Comparison of ENCODE assay signal across 8 mouse cellular contexts in the genomic region with DNA sequence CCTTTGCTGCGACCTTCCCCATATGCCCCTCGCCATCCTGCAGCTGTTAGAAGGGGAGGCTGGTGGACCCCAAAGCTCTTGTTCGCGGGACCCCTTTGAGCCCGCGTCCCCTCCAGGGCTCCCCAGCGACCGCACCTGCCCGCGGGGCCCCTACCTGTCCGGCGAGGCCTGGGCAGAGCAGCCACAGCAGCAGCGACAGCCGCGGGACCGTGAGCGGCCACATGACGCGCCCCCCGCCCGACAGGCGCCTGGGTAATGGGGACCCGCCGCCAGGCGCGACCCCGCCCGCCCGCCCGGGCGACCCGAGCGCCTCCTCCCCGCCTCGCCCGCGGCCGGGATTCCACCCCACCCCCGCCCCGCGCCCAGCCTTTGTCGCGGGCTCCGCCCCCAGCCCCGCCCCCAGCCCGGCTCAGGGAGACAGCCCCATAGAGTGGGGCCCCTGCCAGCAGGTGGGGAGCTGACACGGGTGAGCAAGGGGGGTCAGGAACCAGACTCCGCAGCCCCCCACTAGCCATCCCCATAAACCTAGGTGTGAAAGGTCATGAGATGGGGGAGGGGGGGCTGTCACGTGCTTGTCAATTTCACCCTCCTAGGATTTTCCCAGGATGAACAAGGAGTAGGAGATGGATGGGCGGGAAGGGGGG. TPM values are rescaled to one million over a fixed set of nuclear protein-coding genes. Genes with fewer than 3 reads are reported as not detected.
DNase-seq lines count a peak whose midpoint lies in the region; ATAC-seq lines count a peak whose summit lies in the region.

Olfm2 (minus strand) TSS at position 333 of the 644 bp plus-strand sequence.

- peaks cover 54% of the 10 kb centered on the region for H3K27me3 ChIP-seq in heart, embryonic 16.5 days (ENCODE audit: control insufficient read depth, insufficient read depth, low read length)
- H3K27me3 ChIP-seq in forebrain, embryonic 13.5 days = peaks cover 31% of the 10 kb centered on the region
- no peaks in the 10 kb centered on the region for H3K27me3 ChIP-seq in neural tube, embryonic 14.5 days (ENCODE audit: control insufficient read depth, insufficient read depth, low read length)

- H3K4me2 ChIP-seq in heart, embryonic 16.5 days (ENCODE audit: low read depth, low read length) = peak within 1 kb of the TSS; percentile 71
- H3K4me2 ChIP-seq in forebrain, embryonic 13.5 days = peak within 1 kb of the TSS; percentile 78
- peak within 1 kb of the TSS; percentile 63 for H3K4me2 ChIP-seq in neural tube, embryonic 14.5 days (ENCODE audit: low read depth, low read length)

- peak within 1 kb of the TSS; percentile 46 for H3K4me3 ChIP-seq in heart, embryonic 16.5 days (ENCODE audit: low read length)
- peak within 1 kb of the TSS; percentile 61 for H3K4me3 ChIP-seq in forebrain, embryonic 13.5 days
- H3K4me3 ChIP-seq in neural tube, embryonic 14.5 days (ENCODE audit: low read depth, low read length) = peak within 1 kb of the TSS; percentile 67

- no peak within 1 kb of the TSS for H3K27ac ChIP-seq in heart, embryonic 16.5 days (ENCODE audit: low read length)
- no peak within 1 kb of the TSS for H3K27ac ChIP-seq in forebrain, embryonic 13.5 days
- H3K27ac ChIP-seq in neural tube, embryonic 14.5 days (ENCODE audit: low read depth, low read length) = peak within 1 kb of the TSS; percentile 44

- H3K9ac ChIP-seq in heart, embryonic 16.5 days (ENCODE audit: low read length) = peak within 1 kb of the TSS; percentile 25; the same call in 1 of the 2 replicates
- H3K9ac ChIP-seq in forebrain, embryonic 13.5 days = peak within 1 kb of the TSS; percentile 75
- peak within 1 kb of the TSS; percentile 82 for H3K9ac ChIP-seq in neural tube, embryonic 14.5 days (replicated peaks; ENCODE audit: low read depth, low read length)

- peaks cover 5% of the 10 kb centered on the region for H3K4me1 ChIP-seq in heart, embryonic 16.5 days (ENCODE audit: control insufficient read depth, insufficient read depth, low read length)
- H3K4me1 ChIP-seq in forebrain, embryonic 13.5 days = peaks cover 37% of the 10 kb centered on the region
- H3K4me1 ChIP-seq in neural tube, embryonic 14.5 days (ENCODE audit: control insufficient read depth, insufficient read depth, low read length) = peaks cover 6% of the 10 kb centered on the region; the same call in 1 of the 2 replicates

- ATAC-seq in heart, embryonic 16.5 days (replicated peaks; ENCODE audit: extremely low read depth, insufficient read depth, low FRiP score) = 0 out of 2 replicates have a peak, but pooled peaks have one; percentile 39
- ATAC-seq in forebrain, embryonic 13.5 days = peak; percentile 65
- peak; percentile 66 for ATAC-seq in neural tube, embryonic 14.5 days (ENCODE audit: low read depth)

- intact Hi-C loops in left cerebral cortex, postnatal 4 days (cut with DNase I) = no loop called here

- no peak for DNase-seq in heart, adult 18-20 months
- DNase-seq in MN1 (ENCODE audit: low spot score) = peak; percentile 20
- DNase-seq in left cerebral cortex, postnatal 4 days = peak; percentile 38
- no peak for DNase-seq in urinary bladder, postnatal 4 days (ENCODE audit: low spot score in 2 of 2)
- DNase-seq in adrenal gland, postnatal 36 days = no peak

- WGBS in heart, embryonic 16.5 days = under 1% methylated on average over 35 of the region's 50 CpGs
- under 1% methylated on average over 41 of the region's 50 CpGs for WGBS in forebrain, embryonic 13.5 days
- 0% methylated on average over 34 of the region's 50 CpGs for WGBS in neural tube, embryonic 14.5 days

- no peaks in the 10 kb centered on the region for H3K36me3 ChIP-seq in heart, embryonic 16.5 days (ENCODE audit: control insufficient read depth, insufficient read depth)
- no peaks in the 10 kb centered on the region for H3K36me3 ChIP-seq in forebrain, embryonic 13.5 days (ENCODE audit: poor library complexity, severe bottlenecking)
- no peaks in the 10 kb centered on the region for H3K36me3 ChIP-seq in neural tube, embryonic 14.5 days (ENCODE audit: control insufficient read depth, insufficient read depth, low read length)

- H3K9me3 ChIP-seq in heart, embryonic 16.5 days (replicated peaks; ENCODE audit: control insufficient read depth, low read length) = 0 out of 2 replicates have a peak, but pooled peaks cover 3% of the 10 kb centered on the region
- no peaks in the 10 kb centered on the region for H3K9me3 ChIP-seq in forebrain, embryonic 13.5 days (replicated peaks)
- no peaks in the 10 kb centered on the region for H3K9me3 ChIP-seq in neural tube, embryonic 14.5 days (ENCODE audit: control insufficient read depth, low read length)

RNA-seq across cellular contexts. Expression of gene Olfm2, which starts in this region (rescaled TPM):
- 1.4 and 1.7 TPM in 2 replicates for polyA plus RNA-seq in heart, embryonic 16.5 days (2015; fragmentation: Nextera tagmentation; extraction: Ambion mirVana)
- total RNA-seq in heart, adult 18-20 months (2021) = under 1 TPM in 1 of 2 experiments, not detected in 1; 0.31 TPM
- 52.6 and 68.1 TPM in 2 replicates for polyA plus RNA-seq in forebrain, embryonic 13.5 days (2015; fragmentation: Nextera tagmentation; extraction: Ambion mirVana)
- total RNA-seq in left cerebral cortex, postnatal 4 days (2021) = 100 to 1,000 TPM; 229 to 241 TPM
- polyA plus RNA-seq in neural tube, embryonic 14.5 days (2014; fragmentation: Nextera tagmentation; extraction: Ambion mirVana) = 155 and 202 TPM in 2 replicates
- total RNA-seq in adrenal gland, postnatal 36 days (2021) = under 1 TPM; 0.79 TPM

Comparison
In these comparisons a context has a peak if more than half of its experiments do, and no peak if none do; other contexts are left out.
1. RNA of gene Olfm2 (total RNA-seq): 229 to 241 TPM in left cerebral cortex, postnatal 4 days; 0.79 TPM in adrenal gland, postnatal 36 days and 0.31 TPM in heart, adult 18-20 months; every median in the first group is over 100 times any median in the second.
2. RNA of gene Olfm2 (polyA plus RNA-seq): 155 to 202 TPM in neural tube, embryonic 14.5 days and 52.6 to 68.1 TPM in forebrain, embryonic 13.5 days; 1.4 to 1.7 TPM in heart, embryonic 16.5 days; every median in the first group is over 10 times any median in the second.
3. H3K9ac ChIP-seq: peak in every context shown above with its lines; median percentile 82 in neural tube, embryonic 14.5 days; 75 in forebrain, embryonic 13.5 days; 25 in heart, embryonic 16.5 days.
4. DNase-seq: peak in MN1 (single experiment) and left cerebral cortex, postnatal 4 days (single experiment); none in heart, adult 18-20 months (0 of 2), urinary bladder, postnatal 4 days (0 of 2) and adrenal gland, postnatal 36 days (0 of 2).
5. Peak in every context shown above with its lines, with median percentiles within 50 percentile points of each other: ATAC-seq, H3K4me2 ChIP-seq and H3K4me3 ChIP-seq.